Mouse (Mus musculus) kidney, postnatal 10 days (tissue): Measurements from ENCODE around the gene Tdp1.
A peak's percentile ranks its signal among the peaks of the same experiment; 100 is the strongest.

Source experiments
- DNase-seq: peaks from one replicate; pipeline ENCODE4 v3.0.0; 2021; ENCODE audit warnings: mixed read lengths

Tdp1 gene

DNA sequence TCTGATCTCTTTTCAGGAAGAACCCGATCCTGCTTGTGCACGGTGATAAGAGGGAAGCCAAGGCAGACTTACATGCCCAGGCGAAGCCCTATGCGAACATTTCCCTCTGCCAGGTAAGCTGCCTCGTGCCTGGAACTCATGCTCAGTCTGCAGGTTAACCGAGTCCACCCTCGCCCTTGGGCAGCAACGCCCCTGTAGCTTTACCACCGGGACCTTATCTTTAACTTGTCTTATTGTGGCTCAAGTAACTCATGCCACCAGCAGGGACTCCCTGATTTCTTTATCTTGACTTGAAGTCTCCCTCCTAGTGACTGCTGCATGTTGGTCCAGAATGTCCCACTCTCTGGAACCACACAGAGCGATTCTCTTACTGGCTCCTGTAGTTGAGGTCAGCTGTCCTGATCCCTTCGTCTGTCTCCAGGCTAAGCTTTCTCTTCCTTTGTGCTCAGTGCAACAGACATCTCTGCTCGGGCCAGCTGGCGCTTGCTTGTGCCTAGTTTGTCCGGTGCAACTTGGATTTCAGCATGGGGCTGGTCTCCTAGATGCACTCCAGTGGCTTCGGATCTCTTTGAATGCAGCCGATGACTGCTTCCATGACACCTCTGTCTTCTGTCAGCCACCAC lies 14.0 kb downstream of the Tdp1 start:
- DNase-seq: no peak

DNA sequence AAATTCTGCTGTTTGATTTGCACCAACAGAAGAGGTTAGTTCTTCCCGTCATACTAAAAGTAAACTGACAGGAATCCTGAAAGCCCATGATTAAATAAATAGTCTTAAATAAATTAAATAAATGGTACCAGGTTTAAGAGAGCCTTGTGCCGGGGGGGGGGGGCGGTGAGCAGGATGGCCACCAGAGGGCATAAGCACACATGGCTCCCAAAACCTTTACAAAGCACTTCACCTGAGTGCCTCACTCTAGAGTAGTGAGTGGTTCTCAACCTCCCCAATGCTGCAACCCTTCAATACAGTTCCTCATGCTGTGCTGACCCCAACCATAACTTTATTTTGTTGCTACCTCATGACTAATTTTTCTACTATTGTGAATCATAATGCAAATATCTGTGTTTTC lies 15.7 kb downstream of the Tdp1 start:
- no peak for DNase-seq

DNA sequence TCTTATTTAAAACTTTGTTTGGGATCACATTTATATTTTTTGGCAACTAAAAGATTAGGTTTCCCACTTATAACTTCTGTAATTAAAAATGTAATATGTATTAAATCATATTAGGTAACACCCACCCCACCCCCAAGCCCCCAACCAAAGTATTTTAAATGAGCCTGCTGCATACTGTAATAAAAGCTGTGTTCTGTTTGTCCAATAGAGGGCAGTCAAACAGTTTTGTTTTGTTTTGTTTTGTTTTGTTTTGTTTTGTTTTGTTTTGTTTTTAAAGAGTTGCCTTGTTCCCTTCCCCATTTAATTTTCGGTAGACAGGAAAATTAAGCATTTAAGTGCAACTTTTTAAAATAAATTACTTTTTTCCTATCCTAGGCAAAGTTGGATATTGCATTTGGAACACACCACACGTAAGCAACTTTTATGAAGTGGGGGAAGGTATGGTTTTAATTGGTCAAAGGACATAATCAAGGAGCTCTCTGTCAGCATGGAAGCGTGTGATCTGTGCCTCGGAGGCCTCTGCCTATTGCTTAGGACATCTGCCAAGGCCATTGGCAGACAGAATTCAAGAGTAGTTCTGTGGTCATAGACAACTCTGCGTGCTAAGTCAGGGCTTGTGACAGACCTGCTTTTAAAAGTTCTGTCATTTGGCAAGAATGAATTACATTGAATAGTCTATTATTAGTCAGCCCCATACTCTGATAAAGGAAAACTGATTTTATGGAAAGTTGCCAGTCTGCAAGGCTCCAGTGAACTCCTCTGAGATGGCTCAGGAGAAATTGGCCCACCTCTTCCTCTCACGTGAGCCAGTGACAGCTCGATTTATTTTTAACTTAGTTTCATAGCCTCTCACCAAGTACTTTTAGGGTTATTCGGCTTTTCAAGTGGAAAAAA lies 17.9 kb downstream of the Tdp1 start:
- DNase-seq: peak; percentile 39

DNA sequence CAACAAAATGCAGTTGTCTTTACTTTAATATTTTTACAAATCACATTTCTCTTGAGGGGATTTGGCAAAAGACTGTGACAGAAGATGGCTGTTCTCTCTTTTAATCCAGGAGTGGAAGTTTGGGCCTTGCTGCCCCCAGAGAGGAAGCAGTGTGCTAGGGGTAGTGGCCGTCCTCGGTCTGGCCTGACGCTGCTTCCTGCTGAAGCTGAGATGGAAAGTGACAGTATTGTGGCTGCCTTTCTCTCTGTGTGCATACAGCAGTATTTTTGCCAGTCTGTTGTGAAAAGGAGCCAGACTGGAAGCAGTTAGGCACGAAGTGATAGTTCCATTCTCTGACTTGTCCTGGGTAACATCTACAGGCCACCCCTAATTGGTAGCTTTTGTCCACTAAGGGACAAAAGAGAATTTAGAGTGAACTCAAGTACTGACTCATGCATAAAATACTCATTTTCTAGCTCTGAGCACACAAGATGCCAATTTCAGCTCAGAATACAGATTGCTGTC lies 18.6 kb downstream of the Tdp1 start:
- DNase-seq: peak; percentile 40

DNA sequence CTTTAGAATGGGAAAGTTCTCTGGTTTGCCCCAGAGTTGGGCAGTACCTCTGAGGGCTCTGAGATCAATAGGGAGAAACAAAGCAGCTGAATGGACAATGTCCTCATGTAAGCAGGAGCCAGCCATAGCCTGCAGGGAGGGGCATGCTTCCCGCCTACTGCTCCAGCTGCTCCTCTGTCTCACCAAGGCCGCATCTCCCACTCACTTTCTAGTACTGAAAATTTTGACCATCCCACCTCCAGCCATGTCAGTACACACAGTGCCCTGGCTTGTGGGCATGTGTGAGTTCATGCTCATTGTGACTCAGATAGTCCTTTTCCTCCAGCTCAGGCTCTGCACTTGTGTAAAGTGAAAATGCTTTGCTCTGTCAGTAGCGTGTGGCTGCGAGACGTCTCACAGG lies 20.2 kb downstream of the Tdp1 start:
- DNase-seq: no peak

DNA sequence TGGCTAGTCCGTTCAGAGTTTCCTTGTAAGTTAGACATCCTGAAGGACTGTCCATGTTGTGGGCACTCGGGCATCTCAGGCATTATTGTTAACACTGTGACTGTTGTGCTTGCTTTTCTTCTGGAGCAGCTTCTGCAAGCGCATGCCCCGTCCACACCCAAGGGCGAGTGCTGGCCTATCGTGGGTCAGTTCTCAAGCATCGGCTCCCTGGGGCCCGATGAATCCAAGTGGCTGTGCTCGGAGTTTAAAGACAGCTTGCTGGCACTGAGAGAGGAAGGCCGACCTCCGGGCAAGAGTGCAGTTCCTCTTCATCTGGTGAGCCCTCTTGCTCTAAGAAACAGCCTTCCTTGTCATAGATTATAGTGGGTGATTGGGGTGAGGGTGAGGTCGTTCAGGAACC lies 27.1 kb downstream of the Tdp1 start:
- DNase-seq: peak; percentile 65

DNA sequence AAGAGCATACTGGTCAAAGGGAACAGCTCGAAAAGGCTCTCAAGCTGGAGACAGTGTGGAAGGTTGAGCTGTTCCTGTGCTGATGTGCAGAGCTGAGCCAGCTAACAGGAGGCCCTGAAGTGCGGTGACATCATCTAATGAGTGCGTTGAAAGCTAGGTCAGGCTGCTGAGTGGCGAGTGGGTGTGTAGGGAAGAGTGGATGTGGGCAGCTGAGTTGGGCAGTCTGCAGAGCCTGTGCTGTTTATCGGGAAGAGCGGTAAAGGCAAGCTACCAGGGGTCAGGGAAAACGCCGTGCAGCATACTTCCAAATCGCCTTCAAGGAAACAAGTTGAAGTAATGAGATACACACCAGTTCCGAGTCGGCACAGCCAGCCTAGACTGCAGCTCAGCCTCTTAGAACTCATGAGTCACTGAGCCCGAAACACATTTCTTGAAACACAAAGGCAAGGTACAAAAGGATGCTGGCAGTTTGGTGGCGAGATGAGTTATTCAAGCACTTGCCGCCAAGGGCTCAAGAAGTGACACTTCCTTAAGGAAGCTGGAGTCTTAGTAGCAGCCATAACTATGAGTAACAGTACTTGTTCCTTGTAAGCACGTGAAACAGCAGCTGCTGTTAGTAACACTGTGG lies 33.6 kb downstream of the Tdp1 start:
- DNase-seq: no peak

DNA sequence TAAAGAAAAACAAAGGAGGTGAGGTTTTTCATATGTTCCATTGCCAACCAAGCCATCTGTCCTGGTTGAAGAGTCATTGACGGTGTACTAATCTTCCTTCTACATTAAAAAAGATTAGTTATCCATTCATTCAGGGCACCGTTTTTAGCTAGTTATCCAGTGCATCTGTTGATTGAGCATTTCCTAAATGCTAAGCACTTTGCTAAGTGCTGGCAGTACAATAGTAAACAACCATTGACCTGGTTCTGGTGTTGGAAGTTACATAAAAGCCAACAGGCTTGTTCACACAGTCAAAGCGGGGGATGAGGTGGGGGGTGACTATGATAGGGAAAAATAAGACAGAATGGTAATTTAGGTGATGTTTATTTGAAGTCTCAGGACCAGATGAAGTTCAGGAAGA lies 35.3 kb downstream of the Tdp1 start:
- DNase-seq: no peak

DNA sequence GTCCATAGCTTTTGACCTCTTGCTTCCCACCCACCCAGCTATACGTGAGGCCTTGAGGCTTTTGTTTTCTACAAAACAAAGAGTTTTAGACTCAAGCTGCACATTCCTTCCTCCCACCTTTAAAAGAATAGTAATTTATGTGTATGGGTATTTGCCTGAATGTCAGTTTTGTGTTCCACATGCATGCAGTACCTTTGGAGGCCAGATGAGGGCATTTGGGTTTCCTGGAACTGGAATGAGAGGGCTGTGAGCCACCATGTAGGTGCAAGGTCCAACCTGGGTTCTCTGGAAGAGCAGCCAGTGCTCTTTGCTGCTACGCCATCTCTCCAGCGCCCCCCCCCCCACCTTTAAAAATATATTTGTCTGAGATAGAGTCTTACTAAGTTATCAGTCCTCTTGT lies 36.7 kb downstream of the Tdp1 start:
- DNase-seq: peak; percentile 32

DNA sequence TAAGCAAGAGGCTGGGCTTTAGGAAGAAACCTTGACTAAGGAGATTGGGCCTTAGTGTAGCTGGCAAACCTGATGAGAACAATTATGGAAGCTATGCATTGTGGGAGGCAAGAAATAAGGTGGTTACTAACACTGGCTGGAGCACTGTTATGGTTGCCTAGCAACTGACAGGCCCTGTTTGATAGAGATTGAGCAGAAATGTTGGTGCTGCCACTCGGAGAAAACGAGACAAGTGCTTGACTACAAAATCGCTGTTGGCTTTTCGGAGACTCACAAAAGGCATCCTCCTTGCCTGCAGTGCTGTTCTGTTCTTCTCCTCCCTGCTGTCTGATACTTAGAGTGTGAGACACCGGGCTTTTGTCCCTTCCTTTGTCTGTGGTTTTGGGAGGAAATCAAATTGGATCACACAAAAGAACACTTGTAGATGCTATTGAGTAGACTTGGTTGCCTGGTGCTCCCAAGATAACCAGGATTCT lies 38.9 kb downstream of the Tdp1 start:
- no peak for DNase-seq

DNA sequence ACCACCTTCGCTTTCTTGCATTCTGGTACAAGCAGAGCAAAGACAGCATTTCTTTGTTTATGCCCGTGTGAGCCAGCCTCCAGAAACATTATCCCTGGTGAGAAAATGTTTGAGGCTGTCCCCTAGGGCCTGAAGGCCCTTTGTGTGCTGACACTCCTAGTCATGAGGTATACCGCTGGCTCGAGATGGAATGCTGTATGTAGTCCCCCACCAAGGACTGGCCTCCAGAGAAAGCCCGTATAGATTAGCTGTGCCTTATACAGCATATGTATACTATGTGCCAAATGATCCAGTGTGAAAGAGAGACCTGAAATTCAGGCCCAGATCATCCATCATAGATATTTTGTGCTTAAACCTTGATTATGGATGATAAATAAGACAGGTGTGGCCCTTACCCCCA lies 39.4 kb downstream of the Tdp1 start:
- no peak for DNase-seq

DNA sequence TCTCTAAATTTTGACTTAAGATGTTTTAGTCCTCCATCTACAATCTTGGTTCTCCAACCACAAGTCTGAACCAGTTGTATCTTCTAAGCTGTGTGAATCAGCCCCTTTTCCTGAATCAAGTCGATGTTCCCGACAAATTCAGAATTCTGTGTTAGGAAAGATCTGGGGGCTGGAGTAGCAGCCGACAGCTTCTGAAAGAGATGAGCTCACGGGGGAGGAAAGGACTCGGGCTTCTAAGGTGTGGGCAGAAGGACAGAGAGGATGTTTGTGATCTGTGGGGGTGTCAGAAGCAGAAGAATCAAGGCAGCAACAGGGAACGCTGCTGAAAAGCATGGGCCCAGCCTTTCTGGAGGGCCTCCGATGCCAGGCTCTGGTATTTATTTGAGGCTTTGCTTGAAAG lies 44.0 kb downstream of the Tdp1 start:
- DNase-seq: no peak

DNA sequence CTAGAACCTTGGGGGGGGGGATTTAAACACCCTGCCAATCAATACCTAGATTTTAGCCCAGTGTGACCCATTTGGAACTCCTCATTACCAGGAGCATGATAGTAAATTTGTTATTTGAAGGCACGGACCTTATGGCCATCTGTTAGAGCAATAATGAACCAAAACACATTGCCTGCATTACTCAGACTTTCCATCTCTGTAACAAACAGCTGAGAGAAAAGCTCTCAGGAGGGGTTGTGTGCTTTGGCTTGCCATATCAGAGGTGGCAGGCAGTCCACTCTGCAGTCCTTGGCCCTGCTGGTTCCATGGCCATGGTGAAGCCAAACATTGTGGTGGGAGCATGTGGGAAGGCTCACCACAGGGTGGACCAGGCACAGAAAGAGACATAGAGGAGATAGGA lies 44.8 kb downstream of the Tdp1 start:
- no peak for DNase-seq

DNA sequence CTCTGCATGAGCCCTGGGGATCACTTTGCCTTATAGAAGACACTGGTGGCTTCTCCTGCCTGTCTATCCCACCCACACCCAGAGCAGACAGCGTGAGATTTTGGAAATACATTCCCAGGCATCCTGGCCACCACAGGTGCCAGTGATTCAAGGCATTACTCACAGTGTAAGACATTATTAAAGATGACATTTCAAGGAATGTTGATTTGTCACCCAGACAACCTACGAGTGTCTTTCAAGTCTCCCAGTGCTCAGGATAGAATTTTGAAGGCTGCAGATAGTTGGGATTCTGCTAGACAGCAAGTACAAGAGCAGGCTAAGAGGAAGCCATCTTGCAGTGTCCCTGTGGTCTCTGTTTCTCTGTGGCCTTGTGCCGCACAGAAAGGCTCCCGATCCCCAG lies 47.9 kb downstream of the Tdp1 start:
- no peak for DNase-seq

DNA sequence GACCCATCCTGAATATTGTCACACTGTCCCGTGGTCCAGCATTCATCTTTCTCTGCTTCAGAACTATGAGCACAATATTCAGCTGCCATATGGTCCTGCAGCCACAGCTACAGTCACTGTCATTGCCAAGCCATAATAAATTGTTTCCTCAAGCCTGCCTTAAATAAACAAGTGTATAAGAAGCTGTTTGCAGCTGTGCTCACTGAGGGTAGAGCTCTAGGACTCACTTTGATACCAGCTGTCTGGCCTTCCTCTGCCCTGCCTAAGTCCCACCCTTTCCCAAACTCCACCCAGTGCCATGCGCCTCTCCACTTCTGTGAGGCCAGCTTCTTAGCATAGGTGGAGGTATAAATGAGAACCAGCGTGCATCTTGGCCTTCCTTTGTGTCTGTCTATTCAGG lies 49.3 kb downstream of the Tdp1 start:
- DNase-seq: no peak

DNA sequence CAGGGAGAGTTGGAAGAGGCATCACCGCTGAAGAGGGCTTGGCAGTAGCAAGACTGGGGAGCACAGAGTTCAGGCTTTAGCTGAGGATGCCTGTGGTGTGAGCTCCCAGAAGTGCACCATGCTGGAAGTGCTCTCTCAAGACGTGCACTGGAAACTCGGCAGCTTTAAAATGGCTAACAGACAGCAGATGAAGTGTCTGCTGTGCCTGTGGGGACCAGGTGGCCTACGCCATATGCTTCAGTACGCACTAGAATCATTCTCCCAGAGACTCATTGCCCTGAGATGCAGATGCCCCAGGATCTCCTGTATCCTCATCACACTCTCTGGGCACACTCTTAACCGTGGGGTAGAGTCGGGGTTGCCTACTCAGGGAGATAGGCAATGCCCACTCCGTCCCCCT lies 51.1 kb downstream of the Tdp1 start:
- DNase-seq: no peak

DNA sequence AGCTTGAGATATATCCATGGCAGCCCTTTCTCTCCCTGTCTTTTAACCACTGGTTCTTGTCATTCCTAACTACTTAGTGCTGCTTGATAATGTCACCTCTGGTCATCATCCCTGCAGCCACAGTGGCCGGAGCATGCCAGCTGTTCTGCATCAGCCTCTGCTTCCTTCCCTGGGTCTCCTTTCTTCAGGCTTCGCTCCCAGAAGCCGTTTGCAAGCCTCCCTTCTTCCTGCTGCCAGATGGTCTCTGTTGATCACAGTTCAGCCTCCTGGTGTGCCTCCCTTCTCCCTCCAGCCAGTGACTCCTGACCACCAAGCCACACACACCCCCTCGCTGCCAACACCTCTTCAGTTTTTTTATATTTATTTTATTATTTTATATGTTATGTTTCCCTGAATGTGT lies 54.2 kb downstream of the Tdp1 start:
- peak; percentile 75 for DNase-seq

DNA sequence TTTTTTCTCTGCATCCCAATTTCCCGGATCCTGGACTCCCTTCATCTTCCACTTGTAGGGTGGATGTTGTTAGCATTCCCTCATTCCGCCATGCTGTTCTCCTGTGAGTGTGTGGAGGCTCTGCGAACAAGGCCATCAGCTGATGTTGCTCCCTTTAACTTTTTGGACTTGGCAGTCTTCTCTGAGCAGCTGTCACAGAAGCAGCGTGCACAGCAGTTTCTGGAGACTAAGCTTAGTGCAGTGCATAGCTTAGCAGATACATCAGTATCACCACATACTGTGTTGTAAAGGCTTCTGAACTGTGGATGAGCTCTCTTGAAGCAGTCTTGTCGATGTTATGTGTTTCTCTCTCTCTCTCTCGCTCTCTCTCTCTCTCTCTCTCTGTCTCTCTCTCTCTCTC lies 54.9 kb downstream of the Tdp1 start:
- DNase-seq: peak; percentile 34

DNA sequence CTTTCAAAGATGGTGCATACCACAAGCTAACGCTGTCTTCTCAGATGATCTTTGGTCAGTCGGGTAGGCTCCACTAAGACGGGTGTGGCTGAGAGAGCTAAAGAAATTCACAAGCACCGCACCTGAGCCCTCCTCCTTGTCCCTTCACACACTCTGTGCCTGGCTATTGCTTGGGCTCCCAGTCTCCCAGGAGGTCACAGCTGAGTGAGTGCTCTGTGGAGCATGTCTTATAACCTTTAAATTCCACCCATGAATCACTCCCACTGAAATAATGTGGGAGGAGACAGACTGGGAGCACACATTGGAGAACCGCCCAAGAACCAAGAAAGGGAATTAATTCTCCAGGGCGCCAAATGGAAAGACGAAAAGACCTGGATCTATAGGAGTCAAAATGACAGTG lies 56.4 kb downstream of the Tdp1 start:
- DNase-seq: peak; percentile 67

DNA sequence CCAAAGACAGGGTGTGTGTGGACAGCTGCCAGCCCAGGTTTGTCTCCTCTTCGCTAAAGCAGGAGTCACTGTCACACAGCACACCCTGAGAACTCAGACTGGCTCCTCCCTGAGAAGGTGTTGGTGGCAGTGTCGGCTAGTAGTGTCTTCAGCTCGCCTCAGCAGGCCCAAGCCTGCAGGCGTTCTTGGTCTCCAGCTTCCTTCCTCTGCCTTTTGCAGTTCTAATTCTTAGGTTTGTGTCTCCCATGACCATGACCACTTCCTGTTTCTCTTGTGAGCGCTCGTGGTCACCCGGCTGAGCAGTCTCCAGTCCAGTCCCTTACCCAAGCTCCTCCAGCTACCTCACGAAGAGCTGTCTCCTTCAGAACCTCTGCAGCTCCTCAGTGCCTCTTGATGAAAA lies 58.1 kb downstream of the Tdp1 start:
- DNase-seq: no peak

DNA sequence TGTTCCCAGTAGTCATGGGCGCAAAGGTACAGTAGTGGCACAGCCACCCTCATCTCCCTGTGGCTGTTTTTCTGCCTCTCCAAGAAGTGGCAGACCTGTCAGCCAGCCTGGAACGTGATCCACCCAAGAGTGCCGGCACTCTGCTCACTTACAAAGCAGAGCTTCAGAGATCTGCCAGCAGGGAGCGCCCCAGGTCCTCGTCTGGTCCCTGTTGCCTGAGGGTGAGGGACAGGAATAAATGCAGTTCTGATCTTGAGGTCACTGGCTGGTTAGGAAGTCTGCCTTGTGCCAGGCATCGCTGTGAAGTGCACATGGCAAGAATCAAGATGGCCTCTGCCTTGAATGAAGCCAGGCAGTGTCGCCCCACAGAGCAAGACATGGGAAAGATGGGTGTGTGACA lies 68.6 kb downstream of the Tdp1 start:
- peak; percentile 69 for DNase-seq

DNA sequence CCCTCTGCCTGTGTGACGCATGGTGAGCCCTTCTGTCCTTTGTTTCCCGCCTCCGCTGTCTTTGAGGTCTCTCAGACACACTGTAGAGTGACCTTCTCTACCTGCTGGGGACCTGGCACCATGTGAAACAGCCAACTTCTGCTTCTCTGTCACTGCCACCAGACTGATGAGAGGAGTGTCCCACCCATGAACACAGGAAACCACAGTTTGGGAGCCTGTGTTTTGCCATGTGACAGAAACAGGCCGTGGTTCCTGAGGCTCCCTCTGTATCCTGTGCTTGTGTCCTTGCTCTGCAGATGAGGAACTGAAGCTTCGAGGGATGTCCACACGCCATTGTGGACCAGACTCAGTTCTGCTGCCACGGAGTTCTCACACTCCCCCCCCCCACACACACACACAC lies 72.1 kb downstream of the Tdp1 start:
- DNase-seq: peak; percentile 1
